Mouse (Mus musculus): Measurements from ENCODE around the gene Exoc3l. TPM values are rescaled to one million over a fixed set of nuclear protein-coding genes. Genes with fewer than 3 reads are reported as not detected.

The Exoc3l gene
- polyA plus RNA-seq, 1 experiment: not detected

DNA sequence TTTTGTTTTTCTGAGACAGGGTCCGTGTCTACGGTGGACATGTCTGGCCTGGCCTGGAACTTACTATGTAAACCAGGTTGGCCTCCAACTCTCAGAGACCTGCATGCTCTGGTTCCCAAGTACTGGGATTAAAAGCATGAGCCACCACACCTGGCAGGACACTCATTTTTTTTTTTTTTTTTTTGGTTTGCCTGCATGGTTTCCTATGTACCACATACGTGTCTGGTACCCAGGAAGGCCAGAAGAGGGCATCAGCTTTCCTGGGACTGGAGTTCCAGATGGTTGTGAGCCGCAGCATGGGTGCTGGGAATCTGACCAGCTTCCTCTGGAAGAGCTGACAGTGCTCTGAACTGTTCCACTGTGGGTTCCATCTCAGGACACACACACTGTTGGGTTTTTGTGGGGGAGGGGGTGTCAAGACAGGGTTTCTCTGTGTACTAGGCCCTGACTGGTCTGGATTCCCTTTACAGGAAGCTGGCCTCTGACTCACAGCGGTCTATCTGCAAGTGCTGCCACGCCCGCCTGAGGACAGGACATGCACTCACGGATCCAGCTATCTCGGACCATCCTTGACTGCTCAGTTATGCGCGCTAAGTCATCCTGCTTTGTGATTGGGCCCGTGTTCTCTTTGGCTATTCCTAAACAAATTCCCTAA is 34.4 kb downstream of the Exoc3l start:
- Histone ChIP-seq H3K4me3 (ENCODE audit: insufficient read depth, low read length) (no peak overlapping the region), H3K27ac (ENCODE audit: insufficient read depth, low read length) (no peak overlapping the region), H3K4me1 (ENCODE audit: control insufficient read depth, insufficient read depth, low read length) (no peaks in the 10 kb centered on the region)
- TF ChIP-seq POLR2A (IDR thresholded peaks at IDR 0.05; ENCODE audit: low read depth, low read length) (no peak), CTCF (IDR thresholded peaks at IDR 0.05; ENCODE audit: borderline replicate concordance, insufficient read depth, low read length) (no peak)

DNA sequence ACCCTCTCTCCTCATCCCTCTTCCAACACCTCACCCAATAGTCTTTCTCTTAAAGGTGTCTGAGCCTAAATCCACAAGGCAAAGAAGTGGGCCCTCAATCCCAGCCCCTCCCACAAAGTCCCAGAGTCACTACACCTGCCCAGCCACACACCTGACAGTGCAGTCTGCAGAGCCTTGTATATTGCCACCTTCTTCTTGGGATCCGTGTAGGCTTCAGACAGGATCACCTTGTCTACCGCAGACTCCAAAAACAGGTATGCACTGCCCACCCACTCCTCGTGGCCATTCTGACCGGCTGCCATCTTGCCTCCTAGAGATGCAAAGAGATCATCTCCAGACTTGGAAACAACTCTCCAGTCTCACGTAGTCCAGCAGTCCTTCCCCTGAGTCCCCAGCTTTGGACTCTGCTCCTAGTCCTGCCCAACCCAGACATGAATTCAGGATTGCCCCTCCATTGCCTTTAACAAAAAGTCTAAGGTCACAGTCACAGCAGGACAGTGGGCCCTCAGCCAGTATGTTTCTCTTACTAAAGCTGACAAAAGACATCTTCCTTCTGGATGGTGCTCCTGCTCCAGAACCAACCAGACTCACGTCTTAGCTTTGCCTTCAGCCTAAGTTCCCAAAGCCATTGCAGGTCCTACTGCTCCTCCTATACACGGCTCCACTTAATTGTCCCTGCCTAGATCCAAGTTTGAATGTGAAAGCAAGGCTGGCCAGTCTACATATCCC is 35.4 kb downstream of the Exoc3l start:
- no peak for TF ChIP-seq POLR2A (IDR thresholded peaks at IDR 0.05; ENCODE audit: low read depth, low read length)
- no peak for TF ChIP-seq CTCF (IDR thresholded peaks at IDR 0.05; ENCODE audit: borderline replicate concordance, insufficient read depth, low read length)
- Histone ChIP-seq H3K4me3 (ENCODE audit: insufficient read depth, low read length) (no peak overlapping the region), H3K27ac (ENCODE audit: insufficient read depth, low read length) (no peak overlapping the region), H3K4me1 (ENCODE audit: control insufficient read depth, insufficient read depth, low read length) (no peaks in the 10 kb centered on the region)

DNA sequence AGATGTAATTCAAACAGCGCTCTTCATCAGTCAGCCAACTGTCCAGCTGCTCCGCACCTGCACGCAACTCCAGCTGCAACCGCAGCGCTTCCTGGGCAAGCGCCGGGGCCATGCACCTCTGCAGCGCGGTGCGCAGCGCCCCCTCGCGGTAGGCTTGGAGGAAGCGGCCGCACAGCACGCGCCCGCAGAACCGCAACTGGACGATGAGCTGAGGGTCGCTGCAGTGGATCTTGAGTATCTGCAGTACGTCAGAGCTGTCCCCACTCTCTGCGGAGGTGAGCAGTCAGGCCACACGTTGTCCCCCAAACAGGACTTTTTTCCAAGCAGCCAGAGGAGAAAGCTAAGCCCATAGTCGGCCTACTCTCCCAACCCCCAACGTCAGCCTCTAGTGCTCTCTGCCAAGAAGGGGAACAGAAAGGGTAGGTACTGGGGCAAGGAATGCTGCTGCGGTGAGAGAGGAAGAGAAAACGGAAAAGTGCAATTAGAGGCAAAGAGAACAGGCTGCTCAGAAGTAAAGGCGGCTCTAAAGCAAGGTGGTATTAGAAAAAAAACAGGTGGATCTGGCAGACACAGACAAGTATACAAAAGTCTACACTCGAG is 36.1 kb downstream of the Exoc3l start:
- TF ChIP-seq CTCF (IDR thresholded peaks at IDR 0.05; ENCODE audit: borderline replicate concordance, insufficient read depth, low read length) (peak; percentile 93), POLR2A (IDR thresholded peaks at IDR 0.05; ENCODE audit: low read depth, low read length) (no peak)
- no peak overlapping the region for H3K4me3 ChIP-seq (ENCODE audit: insufficient read depth, low read length)
- H3K27ac ChIP-seq (ENCODE audit: insufficient read depth, low read length): no peak overlapping the region
- H3K4me1 ChIP-seq (ENCODE audit: control insufficient read depth, insufficient read depth, low read length): no peaks in the 10 kb centered on the region

DNA sequence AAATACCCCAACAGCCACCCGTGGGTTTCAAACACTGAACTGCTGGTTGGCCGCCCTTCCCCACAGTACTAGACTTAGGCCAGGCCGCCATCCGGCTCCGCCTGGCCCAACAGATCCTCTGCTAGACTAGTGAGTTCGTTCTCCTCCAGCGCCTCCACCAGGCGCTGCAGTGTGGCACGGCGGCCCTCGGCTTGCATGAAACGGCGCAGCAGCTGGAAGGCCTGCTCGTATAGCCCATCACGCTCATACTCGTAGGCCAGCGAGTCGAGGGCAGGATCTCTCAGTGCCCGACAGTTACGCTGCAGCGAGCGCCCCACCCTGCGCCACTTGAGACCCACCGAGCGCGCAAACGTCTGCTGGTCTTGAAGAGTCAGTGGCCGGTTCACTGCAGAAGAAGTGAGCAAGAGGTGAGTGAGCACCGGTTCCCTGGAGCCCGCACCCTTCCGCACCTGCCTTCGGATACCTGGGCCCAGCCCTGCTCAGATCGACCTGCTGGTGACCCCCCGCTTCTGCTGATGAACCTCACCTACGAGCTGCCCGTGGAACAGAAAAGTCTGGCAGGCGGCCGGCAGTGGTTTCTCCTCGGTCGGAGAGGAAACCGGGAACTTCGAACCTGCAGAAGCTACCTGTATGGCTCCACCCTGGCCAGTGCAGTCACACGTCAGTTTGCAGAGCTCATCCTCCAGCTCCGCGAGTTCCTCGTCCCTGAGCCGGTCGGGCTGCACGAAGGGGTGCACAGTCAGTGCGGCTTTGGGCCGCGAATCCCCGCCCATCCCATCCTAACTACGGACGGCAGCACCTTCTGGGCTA is 36.8 kb downstream of the Exoc3l start:
- TF ChIP-seq CTCF (IDR thresholded peaks at IDR 0.05; ENCODE audit: borderline replicate concordance, insufficient read depth, low read length) (no peak), POLR2A (IDR thresholded peaks at IDR 0.05; ENCODE audit: low read depth, low read length) (no peak)
- Histone ChIP-seq H3K4me1 (ENCODE audit: control insufficient read depth, insufficient read depth, low read length) (no peaks in the 10 kb centered on the region), H3K4me3 (ENCODE audit: insufficient read depth, low read length) (no peak overlapping the region), H3K27ac (ENCODE audit: insufficient read depth, low read length) (no peak overlapping the region)

DNA sequence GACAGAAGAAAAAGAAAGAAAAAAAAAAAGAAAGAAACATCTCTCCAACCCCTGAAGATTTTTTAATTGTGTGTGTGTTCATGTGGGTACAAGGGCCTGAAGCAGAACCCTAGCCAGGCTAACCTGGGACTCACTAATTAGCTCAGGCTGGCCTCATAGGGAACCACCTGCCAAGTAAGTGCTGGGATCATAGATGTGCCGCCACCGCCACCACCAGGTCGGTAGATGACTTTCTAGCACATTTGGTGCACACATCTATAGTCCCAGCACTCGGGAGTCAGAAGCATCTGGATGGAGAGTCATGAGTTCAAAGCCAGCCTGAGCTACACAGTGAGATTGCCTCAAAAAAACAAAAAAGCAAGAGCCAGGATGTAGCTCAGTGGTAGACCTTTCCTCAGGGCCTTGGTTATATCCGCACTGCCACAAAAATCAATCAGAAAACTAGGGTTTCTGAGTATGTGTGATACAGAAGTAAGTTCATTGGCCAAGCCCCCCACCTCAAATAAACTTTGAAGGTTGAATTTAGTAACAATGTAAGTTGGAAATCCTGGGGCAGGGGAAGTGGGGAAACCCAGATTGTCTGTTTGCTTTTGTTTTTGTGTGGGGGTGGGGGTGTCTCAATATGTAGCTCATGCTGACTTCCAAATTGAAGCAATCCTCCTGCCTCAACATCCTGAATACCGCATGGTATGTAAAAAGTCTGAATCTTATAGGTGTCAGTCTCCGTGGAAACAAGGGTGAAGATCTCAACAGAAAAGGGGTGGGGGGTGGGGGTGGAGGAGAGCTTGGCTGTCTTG is 38.4 kb downstream of the Exoc3l start:
- Histone ChIP-seq H3K27ac (ENCODE audit: insufficient read depth, low read length) (no peak overlapping the region), H3K4me1 (ENCODE audit: control insufficient read depth, insufficient read depth, low read length) (no peaks in the 10 kb centered on the region), H3K4me3 (ENCODE audit: insufficient read depth, low read length) (no peak overlapping the region)
- TF ChIP-seq CTCF (IDR thresholded peaks at IDR 0.05; ENCODE audit: borderline replicate concordance, insufficient read depth, low read length) (no peak), POLR2A (IDR thresholded peaks at IDR 0.05; ENCODE audit: low read depth, low read length) (no peak)

DNA sequence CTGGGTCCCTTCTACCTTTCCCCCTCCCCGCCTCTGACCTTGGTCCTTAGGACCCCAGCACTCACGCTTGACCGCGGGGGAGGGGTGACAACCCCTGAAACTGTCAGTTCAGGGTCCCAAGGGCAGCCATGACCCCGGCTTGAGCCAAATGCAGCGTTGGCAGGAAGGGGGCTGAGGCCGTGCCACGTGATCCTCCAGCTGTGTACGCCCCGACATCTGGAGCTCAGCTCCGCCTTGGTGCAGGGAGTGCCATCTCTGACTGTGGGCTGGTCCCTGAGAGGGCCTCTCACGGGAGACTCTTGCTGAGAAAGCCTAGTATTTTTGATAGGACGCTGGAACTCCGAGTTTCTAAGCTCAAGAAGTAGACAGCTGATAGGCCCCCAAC is 40.9 kb downstream of the Exoc3l start, which contains the start of gene B3gnt9:
B3gnt9 (minus strand) TSS at position 188 of the 385 bp plus-strand sequence.
- TF ChIP-seq CTCF (IDR thresholded peaks at IDR 0.05; ENCODE audit: borderline replicate concordance, insufficient read depth, low read length): no peak
- TF ChIP-seq POLR2A (IDR thresholded peaks at IDR 0.05; ENCODE audit: low read depth, low read length): peak; percentile 79
- Histone ChIP-seq H3K27ac (ENCODE audit: insufficient read depth, low read length) (peak within 1 kb of the TSS; percentile 91), H3K4me1 (ENCODE audit: control insufficient read depth, insufficient read depth, low read length) (no peaks in the 10 kb centered on the region), H3K4me3 (ENCODE audit: insufficient read depth, low read length) (peak within 1 kb of the TSS; percentile 63)

DNA sequence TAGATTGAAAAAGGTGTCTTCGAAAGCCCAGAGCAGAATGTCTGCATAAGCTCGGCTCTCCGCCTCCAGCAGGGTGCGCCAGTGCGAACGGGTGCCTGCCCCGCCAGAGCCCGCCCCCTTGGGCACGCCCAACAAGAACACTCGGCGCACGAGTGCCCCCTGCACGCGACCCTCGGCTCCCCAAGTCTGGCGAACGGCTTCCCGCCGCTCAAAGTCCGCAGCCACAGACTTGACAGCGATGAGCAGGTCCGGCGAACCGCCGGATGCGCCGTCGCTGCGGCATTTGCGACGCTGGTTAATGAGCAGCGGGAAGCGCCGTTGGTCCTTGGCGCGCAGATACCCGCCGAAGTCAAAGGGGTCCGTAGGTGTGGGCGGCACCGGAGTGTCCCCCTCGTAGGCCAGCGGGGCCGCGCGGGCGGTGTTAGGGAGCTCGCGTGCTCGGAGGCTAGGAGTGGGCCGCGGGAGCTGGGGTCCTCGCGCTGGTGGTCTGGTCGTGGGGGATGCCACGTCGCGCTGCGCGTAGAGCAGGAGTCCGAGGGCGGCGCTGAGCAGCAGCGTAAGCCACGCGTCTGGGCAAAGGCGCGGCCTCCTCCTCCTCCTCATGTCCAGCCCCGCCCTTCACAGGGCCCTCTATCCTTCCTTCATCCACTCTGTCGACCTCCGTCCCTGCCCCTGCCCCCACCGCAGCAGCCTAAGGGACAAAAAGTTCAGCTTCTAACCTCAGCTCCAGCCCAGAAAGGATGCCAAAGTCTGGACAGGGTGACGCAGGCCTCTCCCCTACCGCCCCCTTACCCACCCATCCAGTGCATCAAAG is 41.5 kb downstream of the Exoc3l start:
- TF ChIP-seq CTCF (IDR thresholded peaks at IDR 0.05; ENCODE audit: borderline replicate concordance, insufficient read depth, low read length) (peak; percentile 86), POLR2A (IDR thresholded peaks at IDR 0.05; ENCODE audit: low read depth, low read length) (peak; percentile 45; the same call in 1 of the 2 replicates)
- peak overlapping the region; percentile 91 for H3K27ac ChIP-seq (ENCODE audit: insufficient read depth, low read length)
- H3K4me3 ChIP-seq (ENCODE audit: insufficient read depth, low read length): peak overlapping the region; percentile 63
- no peaks in the 10 kb centered on the region for H3K4me1 ChIP-seq (ENCODE audit: control insufficient read depth, insufficient read depth, low read length)

DNA sequence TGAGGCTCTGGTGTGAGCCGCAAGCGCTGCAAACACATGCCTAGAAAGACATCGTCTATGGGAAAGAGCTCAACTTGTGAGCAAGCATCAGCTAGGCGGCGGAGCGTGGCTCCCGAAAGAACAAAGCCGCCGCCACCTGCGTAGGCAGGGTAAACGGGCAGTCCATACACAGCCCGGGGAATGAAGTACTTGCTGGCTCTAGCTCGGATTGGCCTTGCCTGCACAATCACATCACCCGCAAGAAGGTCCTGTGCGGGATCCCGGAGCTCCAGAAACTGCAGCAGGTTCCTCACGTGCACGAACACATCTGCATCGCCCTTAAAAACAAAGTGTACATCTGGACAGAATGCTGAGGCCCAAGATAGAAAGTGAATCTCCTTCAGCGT is 42.1 kb downstream of the Exoc3l start:
- H3K4me3 ChIP-seq (ENCODE audit: insufficient read depth, low read length): peak overlapping the region; percentile 19; the same call in 1 of the 2 replicates
- TF ChIP-seq CTCF (IDR thresholded peaks at IDR 0.05; ENCODE audit: borderline replicate concordance, insufficient read depth, low read length) (no peak), POLR2A (IDR thresholded peaks at IDR 0.05; ENCODE audit: low read depth, low read length) (no peak)
- 0 out of 2 replicates have a peak overlapping the region, but pooled peaks have one; percentile 1 for H3K27ac ChIP-seq (ENCODE audit: insufficient read depth, low read length)
- H3K4me1 ChIP-seq (ENCODE audit: control insufficient read depth, insufficient read depth, low read length): no peaks in the 10 kb centered on the region
